Mouse (Mus musculus) midbrain, embryonic 13.5 days (tissue): Measurements from ENCODE around the gene Heatr3. TPM values are rescaled to one million over a fixed set of nuclear protein-coding genes. Genes with fewer than 3 reads are reported as not detected.

Experiments used
- ATAC-seq: fragments of 200-750 bp; cut with Nextera tagmentation; 2 replicates; pipeline ENCODE4 v1.8.0; 2017; ENCODE audit warnings: mild to moderate bottlenecking, moderate TSS enrichment, moderate library complexity
- H3K27ac ChIP-seq: fragments of 300-500 bp; sonication (generic); 2 replicates; pipeline ENCODE4 v1.5.1; 2015; ENCODE audit warnings: inconsistent platforms, mild to moderate bottlenecking, moderate library complexity
- H3K27me3 ChIP-seq: fragments of 300-500 bp; sonication (generic); 2 replicates; pipeline ENCODE4 v1.6.1; 2015; ENCODE audit warnings: mild to moderate bottlenecking, inconsistent platforms
- H3K36me3 ChIP-seq: fragments of 300-500 bp; sonication (generic); 2 replicates; pipeline ENCODE4 v1.6.1; 2015; ENCODE audit warnings: mild to moderate bottlenecking, inconsistent platforms
- H3K4me1 ChIP-seq: fragments of 300-500 bp; sonication (generic); replicated peaks from 2 replicates; pipeline ENCODE4 v1.6.1; 2015; ENCODE audit warnings: inconsistent platforms
- H3K4me2 ChIP-seq: fragments of 300-500 bp; sonication (generic); replicated peaks from 2 replicates; pipeline ENCODE4 v1.6.1; 2015; ENCODE audit warnings: moderate library complexity, mild to moderate bottlenecking, inconsistent platforms
- H3K4me3 ChIP-seq: fragments of 300-500 bp; sonication (generic); replicated peaks from 2 replicates; pipeline ENCODE4 v1.5.1; 2015; ENCODE audit warnings: mild to moderate bottlenecking, inconsistent platforms
- H3K9ac ChIP-seq: fragments of 300-500 bp; sonication (generic); replicated peaks from 2 replicates; pipeline ENCODE4 v1.6.1; 2015; ENCODE audit warnings: mild to moderate bottlenecking, inconsistent platforms
- H3K9me3 ChIP-seq: fragments of 300-500 bp; sonication (generic); 2 replicates; pipeline ENCODE4 v1.6.1; 2016; ENCODE audit warnings: mild to moderate bottlenecking, inconsistent platforms
- WGBS: fragments of 180-500 bp; shearing (Covaris S2); methylation state at CpG from one replicate; pipeline ENCODE4 v1.1.7; 2015; 5-methylcytosine and 5-hydroxymethylcytosine counted together
- polyA plus RNA-seq: library from polyadenylated mRNA; unstranded; fragments of >200 nt; fragmentation: Nextera tagmentation; extraction: Ambion mirVana; gene quantifications from 2 replicates; pipeline ENCODE4 v1.2.1, GENCODE M21; 2015

Gene Heatr3
- polyA plus RNA-seq, 1 experiment from 2014 or later, result 36.8 TPM

- peaks cover 45% of the 10 kb centered on the region for H3K36me3 ChIP-seq
- no peak for ATAC-seq
- 0 out of 2 replicates have a peak overlapping the region, but pooled peaks have one; percentile 9 for H3K4me2 ChIP-seq
- H3K4me1 ChIP-seq, result peaks cover 20% of the 10 kb centered on the region
- WGBS, result 96% methylated on average over 3 of the region's 3 CpGs
- H3K27me3 ChIP-seq, result no peaks in the 10 kb centered on the region
- H3K9me3 ChIP-seq, result no peaks in the 10 kb centered on the region
- H3K27ac ChIP-seq, result no peak overlapping the region
- H3K9ac ChIP-seq, result no peak overlapping the region
- no peak overlapping the region for H3K4me3 ChIP-seq
Observed at GRCm38 (mm10) chr8:88139256-88139655, 1.6 kb downstream of the Heatr3 start.

DNA sequence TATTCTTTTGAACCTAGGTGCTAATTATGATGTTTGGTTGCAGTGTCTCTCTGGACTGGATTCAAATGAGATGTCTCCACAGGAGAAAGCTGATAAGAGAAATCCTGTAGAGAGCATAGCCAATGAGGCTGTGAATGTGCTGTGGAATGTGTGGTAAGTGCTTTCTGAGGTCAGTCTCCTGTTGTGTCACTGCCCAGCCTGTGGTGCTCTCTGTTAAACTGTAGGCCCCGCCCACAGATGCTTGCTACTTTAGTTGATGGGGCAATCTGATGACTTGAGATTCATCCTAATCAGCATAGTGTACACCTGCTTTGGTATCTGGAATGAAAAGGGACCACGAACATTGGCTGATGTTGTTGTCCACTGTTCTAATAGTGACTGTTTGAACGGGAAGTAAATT, 4.0 kb downstream of the Heatr3 start:
- no peak for ATAC-seq
- Histone ChIP-seq H3K9me3 (no peaks in the 10 kb centered on the region), H3K9ac (no peak overlapping the region), H3K4me3 (no peak overlapping the region), H3K4me1 (peaks cover 20% of the 10 kb centered on the region), H3K4me2 (no peak overlapping the region), H3K27ac (no peak overlapping the region), H3K36me3 (peaks cover 35% of the 10 kb centered on the region), H3K27me3 (no peaks in the 10 kb centered on the region)
- WGBS, result 92% methylated on average over 3 of the region's 3 CpGs

DNA sequence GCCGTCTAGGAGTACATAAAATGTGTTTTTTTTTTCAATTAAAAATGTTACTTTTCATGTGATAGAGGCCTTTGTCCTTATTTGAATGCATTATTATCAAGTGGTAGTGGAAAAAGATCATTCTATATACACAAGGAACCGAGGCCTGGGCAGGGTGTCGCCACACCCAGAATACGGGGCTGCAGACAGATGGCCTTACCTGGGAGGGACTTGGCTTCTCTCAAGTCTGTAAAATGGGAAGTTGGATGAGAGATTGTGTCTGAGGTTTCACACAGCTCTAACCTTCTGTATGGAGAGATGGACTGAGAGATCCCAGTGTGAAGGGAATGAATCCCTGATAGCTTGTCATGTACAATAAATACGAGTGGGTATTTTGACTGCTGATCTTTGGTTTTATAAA, 6.4 kb downstream of the Heatr3 start:
- peaks cover 56% of the 10 kb centered on the region for H3K36me3 ChIP-seq
- H3K27ac ChIP-seq, result no peak overlapping the region
- no peak overlapping the region for H3K4me3 ChIP-seq
- no peaks in the 10 kb centered on the region for H3K9me3 ChIP-seq
- peaks cover 14% of the 10 kb centered on the region for H3K4me1 ChIP-seq
- no peak overlapping the region for H3K4me2 ChIP-seq
- no peak overlapping the region for H3K9ac ChIP-seq
- 96% methylated on average over 5 of the region's 5 CpGs for WGBS
- ATAC-seq, result no peak
- no peaks in the 10 kb centered on the region for H3K27me3 ChIP-seq

DNA sequence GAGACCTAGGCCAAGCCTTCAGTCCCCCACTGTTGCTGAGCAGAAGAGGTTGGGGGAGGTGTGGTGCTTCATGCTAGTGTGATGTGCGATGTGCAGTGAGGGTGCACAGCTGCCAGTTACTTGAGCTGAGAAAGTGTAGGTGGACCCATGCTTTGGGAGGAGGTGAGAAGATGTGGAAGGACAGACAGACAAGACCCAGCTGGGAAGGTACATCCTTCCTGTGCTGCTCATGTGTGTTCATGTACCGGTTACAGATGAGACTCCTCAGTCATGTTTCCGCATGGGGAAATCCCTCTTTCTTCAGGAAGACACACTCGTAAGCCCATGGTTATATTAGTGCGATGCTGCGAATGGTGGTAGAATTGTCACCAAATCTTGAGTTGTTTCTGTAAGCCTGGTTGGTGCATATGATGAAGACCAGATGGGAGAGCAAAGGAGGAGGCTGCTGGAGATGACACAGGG, 13.3 kb downstream of the Heatr3 start:
- Histone ChIP-seq H3K4me2 (no peak overlapping the region), H3K36me3 (peaks cover 83% of the 10 kb centered on the region), H3K27me3 (no peaks in the 10 kb centered on the region), H3K27ac (no peak overlapping the region), H3K9me3 (no peaks in the 10 kb centered on the region), H3K4me3 (no peak overlapping the region), H3K4me1 (no peaks in the 10 kb centered on the region), H3K9ac (no peak overlapping the region)
- 96% methylated on average over 6 of the region's 6 CpGs for WGBS
- no peak for ATAC-seq

GRCm38 (mm10) chr8:88160237-88160995, 22.8 kb downstream of the Heatr3 start:
- Histone ChIP-seq H3K4me1 (no peaks in the 10 kb centered on the region), H3K27ac (no peak overlapping the region), H3K9me3 (no peaks in the 10 kb centered on the region), H3K27me3 (no peaks in the 10 kb centered on the region), H3K4me2 (no peak overlapping the region), H3K36me3 (peaks cover 82% of the 10 kb centered on the region), H3K9ac (no peak overlapping the region), H3K4me3 (no peak overlapping the region)
- WGBS, result 93% methylated on average over 10 of the region's 10 CpGs
- no peak for ATAC-seq

- WGBS, result 79% methylated on average over 5 of the region's 5 CpGs
Observed at GRCm38 (mm10) chr8:88161439-88161838, 23.8 kb downstream of the Heatr3 start.

GRCm38 (mm10) chr8:88175264-88175663, 37.6 kb downstream of the Heatr3 start:
- no peak for ATAC-seq
- WGBS, result 88% methylated on average over 7 of the region's 7 CpGs
- Histone ChIP-seq H3K27me3 (no peaks in the 10 kb centered on the region), H3K9ac (no peak overlapping the region), H3K4me1 (no peaks in the 10 kb centered on the region), H3K4me3 (no peak overlapping the region), H3K4me2 (no peak overlapping the region), H3K9me3 (no peaks in the 10 kb centered on the region), H3K36me3 (peaks cover 34% of the 10 kb centered on the region), H3K27ac (no peak overlapping the region)

More at GRCm38 (mm10) chr8:88161439-88161838, 23.8 kb downstream of the Heatr3 start:
- H3K27ac ChIP-seq, result no peak overlapping the region
- H3K4me3 ChIP-seq, result no peak overlapping the region
- no peaks in the 10 kb centered on the region for H3K27me3 ChIP-seq
- ATAC-seq, result no peak
- peaks cover 81% of the 10 kb centered on the region for H3K36me3 ChIP-seq
- no peak overlapping the region for H3K4me2 ChIP-seq
- no peak overlapping the region for H3K9ac ChIP-seq
- H3K9me3 ChIP-seq, result no peaks in the 10 kb centered on the region
- no peaks in the 10 kb centered on the region for H3K4me1 ChIP-seq

DNA sequence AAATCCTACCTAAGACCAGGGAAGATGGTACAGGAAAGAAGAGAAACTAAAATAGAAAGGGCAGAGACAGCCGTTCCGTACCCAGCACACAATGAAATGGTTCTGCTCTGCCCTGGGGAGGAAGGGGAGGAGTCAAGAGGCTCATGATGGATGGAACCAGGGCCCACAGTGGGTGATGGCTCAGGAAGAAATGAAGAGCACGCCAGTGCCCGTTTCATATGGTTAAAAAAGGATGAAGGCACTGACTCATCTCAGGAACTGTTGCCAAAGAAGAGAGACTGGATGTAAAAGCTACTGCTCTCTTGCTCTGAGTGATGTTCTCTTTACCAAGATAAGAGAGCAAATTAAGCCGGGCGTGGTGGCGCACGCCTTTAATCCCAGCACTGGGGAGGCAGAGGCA, 39.6 kb downstream of the Heatr3 start:
- ATAC-seq, result no peak
- WGBS, result 93% methylated on average over 8 of the region's 8 CpGs
- no peaks in the 10 kb centered on the region for H3K9me3 ChIP-seq

GRCm38 (mm10) chr8:88183121-88183520, 45.5 kb downstream of the Heatr3 start:
- no peak overlapping the region for H3K9ac ChIP-seq
- ATAC-seq, result no peak

More for the DNA sequence above, 39.6 kb downstream of the Heatr3 start:
- H3K27ac ChIP-seq, result no peak overlapping the region
- no peak overlapping the region for H3K4me3 ChIP-seq
- H3K27me3 ChIP-seq, result no peaks in the 10 kb centered on the region
- no peaks in the 10 kb centered on the region for H3K4me1 ChIP-seq
- H3K36me3 ChIP-seq, result peaks cover 18% of the 10 kb centered on the region
- no peak overlapping the region for H3K9ac ChIP-seq
- no peak overlapping the region for H3K4me2 ChIP-seq

GRCm38 (mm10) chr8:88184914-88185313, 47.3 kb downstream of the Heatr3 start:
- Histone ChIP-seq H3K9ac (no peak overlapping the region), H3K27me3 (no peaks in the 10 kb centered on the region), H3K9me3 (no peaks in the 10 kb centered on the region), H3K27ac (no peak overlapping the region), H3K4me1 (no peaks in the 10 kb centered on the region), H3K4me2 (no peak overlapping the region), H3K36me3 (no peaks in the 10 kb centered on the region), H3K4me3 (no peak overlapping the region)
- no peak for ATAC-seq
- WGBS, result 94% methylated on average over 1 of the region's 1 CpGs

More at GRCm38 (mm10) chr8:88183121-88183520, 45.5 kb downstream of the Heatr3 start:
- WGBS, result 78% methylated on average over 2 of the region's 2 CpGs
- no peaks in the 10 kb centered on the region for H3K9me3 ChIP-seq
- H3K36me3 ChIP-seq, result no peaks in the 10 kb centered on the region
- no peaks in the 10 kb centered on the region for H3K27me3 ChIP-seq
- H3K4me3 ChIP-seq, result no peak overlapping the region
- no peaks in the 10 kb centered on the region for H3K4me1 ChIP-seq
- H3K27ac ChIP-seq, result no peak overlapping the region
- H3K4me2 ChIP-seq, result no peak overlapping the region

DNA sequence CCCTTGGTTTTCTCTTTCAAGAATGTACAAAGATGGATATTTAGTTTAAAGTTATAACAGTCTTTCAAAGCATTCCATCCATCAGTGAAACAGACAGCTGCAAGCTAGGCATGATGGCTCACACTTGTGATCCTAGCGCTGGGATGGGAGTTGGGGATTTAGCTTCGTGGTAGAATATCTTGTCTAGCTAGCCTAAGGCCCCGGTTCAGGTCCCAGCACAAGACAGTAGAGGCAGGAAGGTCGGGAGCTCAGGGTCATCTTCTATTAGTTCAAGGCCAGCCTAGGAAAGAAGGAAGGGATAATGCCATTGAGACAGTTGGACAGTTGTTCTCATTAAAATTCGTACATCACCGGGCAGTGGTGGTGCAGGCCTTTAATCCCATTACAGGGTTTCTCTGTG, 48.1 kb downstream of the Heatr3 start:
- H3K4me3 ChIP-seq, result no peak overlapping the region
- no peaks in the 10 kb centered on the region for H3K27me3 ChIP-seq
- H3K9me3 ChIP-seq, result no peaks in the 10 kb centered on the region
- no peak overlapping the region for H3K27ac ChIP-seq
- H3K4me2 ChIP-seq, result no peak overlapping the region
- no peaks in the 10 kb centered on the region for H3K36me3 ChIP-seq
- 66% methylated on average over 6 of the region's 6 CpGs for WGBS
- no peak overlapping the region for H3K9ac ChIP-seq
- H3K4me1 ChIP-seq, result no peaks in the 10 kb centered on the region
- no peak for ATAC-seq

- Histone ChIP-seq H3K4me1 (peaks cover 25% of the 10 kb centered on the region), H3K4me2 (no peak overlapping the region), H3K36me3 (no peaks in the 10 kb centered on the region), H3K9me3 (no peaks in the 10 kb centered on the region), H3K4me3 (no peak overlapping the region), H3K27me3 (no peaks in the 10 kb centered on the region), H3K27ac (no peak overlapping the region), H3K9ac (no peak overlapping the region)
- no peak for ATAC-seq
- WGBS, result 61% methylated on average over 3 of the region's 3 CpGs
Observed at GRCm38 (mm10) chr8:88197328-88197727, 59.7 kb downstream of the Heatr3 start.

DNA sequence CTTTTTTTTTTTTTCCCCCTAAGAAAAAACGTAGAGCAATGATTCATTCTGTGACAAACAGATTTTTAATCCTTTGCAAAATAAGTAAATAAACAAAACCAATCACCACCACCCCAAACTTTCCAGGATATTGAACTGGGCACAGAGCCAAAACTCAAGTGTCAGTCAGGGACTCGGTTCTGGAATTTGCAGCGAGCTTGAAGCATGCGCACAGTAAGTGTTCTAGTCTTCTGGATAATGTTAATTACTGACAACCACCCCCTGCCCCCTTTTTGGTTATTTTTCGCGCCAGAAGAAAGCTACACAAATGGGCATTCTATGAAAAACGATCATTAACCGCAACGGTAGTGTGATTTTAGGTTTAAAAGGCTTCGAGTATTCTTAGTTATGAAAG, 60.9 kb downstream of the Heatr3 start:
- no peaks in the 10 kb centered on the region for H3K9me3 ChIP-seq
- ATAC-seq, result no peak
- no peaks in the 10 kb centered on the region for H3K27me3 ChIP-seq
- H3K9ac ChIP-seq, result peak overlapping the region; percentile 91
- H3K4me2 ChIP-seq, result peak overlapping the region; percentile 94
- WGBS, result under 1% methylated on average over 10 of the region's 10 CpGs
- peak overlapping the region; percentile 94 for H3K4me3 ChIP-seq
- H3K27ac ChIP-seq, result peak overlapping the region; percentile 97
- peaks cover 37% of the 10 kb centered on the region for H3K4me1 ChIP-seq
- H3K36me3 ChIP-seq, result no peaks in the 10 kb centered on the region
